Mouse (Mus musculus) olfactory bulb, adult 2 months (tissue): ENCODE measurements around the gene Ubap2. TPM values are rescaled to one million over a fixed set of nuclear protein-coding genes. Genes with fewer than 3 reads are reported as not detected.

Source experiments
- H3K27ac ChIP-seq: fragments of 200-500 bp; 2 replicates; pipeline ENCODE4 v1.5.1; 2012; ENCODE audit warnings: low read depth, low read length; ENCODE audit not compliant: insufficient read depth
- H3K4me1 ChIP-seq: fragments of 200-500 bp; 2 replicates; pipeline ENCODE4 v1.6.1; 2012; ENCODE audit warnings: low read length; ENCODE audit not compliant: control insufficient read depth, insufficient read depth
- H3K4me3 ChIP-seq: fragments of 200-500 bp; 2 replicates; pipeline ENCODE4 v1.5.1; 2012; ENCODE audit warnings: mild to moderate bottlenecking, low read depth, low read length, moderate library complexity; ENCODE audit not compliant: insufficient read depth
- CTCF ChIP-seq: fragments of 200-500 bp; IDR thresholded peaks from 2 replicates; pipeline ENCODE4 v1.5.1; 2012; ENCODE audit warnings: low read depth, mild to moderate bottlenecking, low read length, moderate library complexity; ENCODE audit not compliant: insufficient read depth
- POLR2A ChIP-seq: fragments of 200-500 bp; IDR thresholded peaks from 2 replicates; pipeline ENCODE4 v1.6.1; 2012; ENCODE audit warnings: mild to moderate bottlenecking, low read depth, low read length, moderate library complexity; ENCODE audit not compliant: insufficient read depth
- WGBS: fragments of 180-500 bp; shearing (Covaris S2); methylation state at CpG from one replicate; pipeline ENCODE4 v1.1.7; 2018; 5-methylcytosine and 5-hydroxymethylcytosine counted together
- polyA plus RNA-seq: library from polyadenylated mRNA; stranded (reverse); fragments of >200 nt; gene quantifications from 2 replicates; pipeline ENCODE4 v1.2.4, GENCODE M21; 2012; ENCODE audit warnings: low replicate concordance; ENCODE audit not compliant: missing spikeins, insufficient read depth, insufficient read length

Ubap2 gene
- polyA plus RNA-seq: 69.5 TPM in 1 of 2 replicates, not detected in the other

DNA sequence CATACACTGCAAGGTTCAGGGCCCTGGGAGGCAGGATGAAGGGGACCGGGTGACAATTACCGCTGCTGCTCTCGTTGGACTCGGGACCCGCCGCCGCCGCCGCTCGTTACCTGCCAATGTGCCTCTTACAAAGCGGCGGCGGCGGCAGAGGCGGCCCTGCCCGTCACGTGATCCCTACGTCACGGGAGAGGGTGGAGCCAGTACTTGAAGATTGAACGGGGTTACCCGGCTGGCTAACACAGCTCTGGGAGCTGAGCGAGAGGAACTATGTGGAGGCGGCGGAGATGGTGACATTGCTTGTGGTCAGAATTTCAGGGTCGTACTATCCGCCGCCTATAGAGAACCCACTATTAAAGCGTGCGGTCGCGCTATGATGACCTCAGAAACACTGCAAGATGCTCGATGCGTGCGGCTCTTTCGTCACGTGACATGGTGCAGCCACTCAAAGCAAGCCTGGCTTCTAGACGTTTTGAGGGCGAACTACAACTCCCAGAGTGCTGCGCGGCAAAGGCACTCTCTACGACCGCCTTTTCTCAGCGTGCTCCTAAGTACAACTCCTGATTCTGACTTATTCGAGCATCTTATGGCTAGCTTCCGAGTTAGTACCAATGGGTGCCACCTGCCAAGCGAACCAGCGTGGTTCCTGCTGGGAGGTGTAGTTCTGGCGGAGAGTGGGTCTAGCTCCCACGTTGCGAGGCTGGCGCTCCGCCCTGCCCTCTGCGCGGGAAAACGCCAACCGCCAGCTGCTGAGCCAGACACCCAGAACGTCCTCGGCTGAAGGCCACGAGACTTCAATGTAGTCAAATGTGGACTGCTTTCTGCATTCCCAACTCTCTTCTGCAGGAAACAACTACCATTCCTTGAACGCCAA, at the start of gene Ubap2:
Gene Ubap2 (minus strand): TSS at position 165 of the 871 bp plus-strand sequence.
- TF ChIP-seq CTCF (no peak), POLR2A (peak; percentile 82)
- peak within 1 kb of the TSS; percentile 59 for H3K4me3 ChIP-seq
- H3K4me1 ChIP-seq: peaks cover 5% of the 10 kb centered on the region
- under 1% methylated on average over 60 of the region's 60 CpGs for WGBS
- H3K27ac ChIP-seq: peak within 1 kb of the TSS; percentile 87

DNA sequence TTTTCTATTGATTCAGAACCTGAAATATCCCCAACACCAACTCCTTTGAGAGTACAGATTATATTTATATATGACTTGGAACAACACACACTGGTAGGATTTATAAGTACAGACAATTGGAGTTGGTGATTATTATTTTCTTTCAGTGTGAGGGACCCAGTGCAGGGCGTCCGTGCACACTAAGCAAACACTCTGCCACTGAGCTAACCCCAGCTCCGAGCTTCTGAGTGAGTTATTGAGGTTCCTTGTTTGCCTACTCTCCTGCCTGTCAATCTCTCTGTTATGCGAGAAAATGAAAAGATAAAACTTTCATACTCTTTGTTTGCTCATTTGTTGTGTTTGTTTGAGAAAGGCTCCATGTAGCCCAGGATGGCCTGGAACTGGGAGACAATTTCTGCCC, 46.0 kb upstream of the Ubap2 start:
- TF ChIP-seq CTCF (no peak), POLR2A (no peak)
- Histone ChIP-seq H3K4me1 (no peaks in the 10 kb centered on the region), H3K4me3 (no peak overlapping the region), H3K27ac (no peak overlapping the region)
- 78% methylated on average over 4 of the region's 4 CpGs for WGBS

- no peak for TF ChIP-seq CTCF
- TF ChIP-seq POLR2A: no peak
- H3K4me1 ChIP-seq: peaks cover 2% of the 10 kb centered on the region; the same call in 1 of the 2 replicates
- no peak overlapping the region for H3K27ac ChIP-seq
- 82% methylated on average over 5 of the region's 5 CpGs for WGBS
- no peak overlapping the region for H3K4me3 ChIP-seq
These were observed 43.3 kb upstream of the Ubap2 start for GRCm38 (mm10) chr4:41318267-41318666.

- H3K4me3 ChIP-seq: peak overlapping the region; percentile 82
- WGBS: 56% methylated on average over 8 of the region's 8 CpGs
- TF ChIP-seq POLR2A: no peak
- no peak for TF ChIP-seq CTCF
- peaks cover 8% of the 10 kb centered on the region for H3K4me1 ChIP-seq
- H3K27ac ChIP-seq: peak overlapping the region; percentile 76
These were observed 40.2 kb upstream of the Ubap2 start for GRCm38 (mm10) chr4:41315173-41315572.

- under 1% methylated on average over 70 of the region's 70 CpGs for WGBS
These were observed 39.5 kb upstream of the Ubap2 start, which contains the start of gene Dcaf12 for GRCm38 (mm10) chr4:41314141-41315129. Gene Dcaf12, minus strand, starts transcription at chr4:41314889.

GRCm38 (mm10) chr4:41313722-41314121, 38.8 kb upstream of the Ubap2 start:
- no peak overlapping the region for H3K27ac ChIP-seq
- TF ChIP-seq CTCF (no peak), POLR2A (no peak)
- H3K4me1 ChIP-seq: peaks cover 8% of the 10 kb centered on the region
- H3K4me3 ChIP-seq: peak overlapping the region; percentile 82
- WGBS: 11% methylated on average over 14 of the region's 14 CpGs

More at GRCm38 (mm10) chr4:41314141-41315129, 39.5 kb upstream of the Ubap2 start, which contains the start of gene Dcaf12:
- Histone ChIP-seq H3K4me1 (peaks cover 8% of the 10 kb centered on the region), H3K4me3 (peak within 1 kb of the TSS; percentile 82), H3K27ac (peak within 1 kb of the TSS; percentile 76)
- TF ChIP-seq POLR2A (peak; percentile 73), CTCF (no peak)

DNA sequence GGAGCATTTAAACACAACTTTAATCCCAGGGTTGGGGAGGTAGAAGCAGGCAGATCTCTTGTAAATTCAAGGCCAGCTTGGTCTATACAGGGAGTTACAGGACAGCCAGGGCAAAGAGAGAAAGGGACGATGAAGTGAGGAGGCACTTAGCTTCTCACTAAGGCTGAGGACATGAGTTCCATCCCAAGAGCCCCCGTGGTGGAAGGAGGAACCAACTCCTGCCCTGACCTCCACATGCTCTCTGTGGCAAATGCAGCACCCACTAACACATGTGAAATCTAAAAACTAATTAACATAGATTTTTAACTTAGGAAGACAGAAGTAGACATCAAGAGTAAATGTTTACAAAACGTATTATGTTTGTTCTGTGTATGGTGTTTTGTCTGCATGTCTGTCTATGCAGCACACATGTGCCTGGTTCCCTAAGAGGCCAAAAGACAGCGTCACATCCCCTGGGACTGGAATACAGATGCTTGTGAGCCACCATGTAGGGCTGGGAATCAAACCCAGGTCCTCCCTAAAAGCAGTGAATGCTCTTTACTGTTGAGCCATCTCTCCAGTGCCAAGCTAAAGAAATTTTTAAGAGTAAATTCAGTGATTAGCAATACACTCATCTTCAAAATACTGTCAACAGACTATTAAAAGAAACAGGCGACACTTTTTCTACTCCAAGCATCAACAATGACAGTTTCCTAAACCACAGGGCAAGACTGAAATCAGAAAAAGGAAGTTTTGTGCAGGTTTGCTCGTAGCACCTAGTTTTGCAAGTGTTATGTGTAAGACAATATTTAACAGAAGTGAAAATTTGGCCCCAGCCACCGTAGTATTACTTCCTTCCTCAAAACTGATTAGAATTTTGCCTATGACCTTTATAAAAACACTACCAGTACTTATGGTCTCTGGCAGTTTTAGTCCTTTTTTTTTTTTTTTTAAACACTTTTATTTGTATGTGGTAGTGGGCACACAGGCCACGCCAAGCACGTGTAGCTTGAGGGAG, 35.9 kb upstream of the Ubap2 start:
- WGBS: 86% methylated on average over 9 of the region's 9 CpGs
- Histone ChIP-seq H3K4me3 (no peak overlapping the region), H3K4me1 (peaks cover 8% of the 10 kb centered on the region), H3K27ac (no peak overlapping the region)
- no peak for TF ChIP-seq CTCF
- TF ChIP-seq POLR2A: no peak

DNA sequence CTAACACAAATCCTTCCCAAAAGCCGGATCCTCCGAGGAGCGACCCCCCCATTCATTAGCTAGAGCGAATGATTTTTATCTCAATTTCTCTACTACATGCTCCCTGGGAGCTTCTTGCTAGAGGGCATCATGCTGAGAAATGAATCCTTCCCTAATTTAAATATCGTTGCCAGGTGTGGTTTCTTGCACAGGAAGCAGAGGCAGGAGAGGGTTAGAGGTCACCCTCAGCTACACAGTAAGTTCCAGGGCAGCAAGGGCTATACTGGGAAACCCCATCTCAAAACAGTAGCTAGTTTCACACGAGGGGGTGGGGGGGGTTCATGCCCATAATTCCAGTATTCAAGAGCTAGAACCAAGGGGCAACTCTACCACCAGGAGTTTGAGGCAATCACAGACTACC, 32.5 kb upstream of the Ubap2 start:
- 73% methylated on average over 6 of the region's 6 CpGs for WGBS
- no peak overlapping the region for H3K27ac ChIP-seq
- H3K4me1 ChIP-seq: peaks cover 2% of the 10 kb centered on the region; the same call in 1 of the 2 replicates
- TF ChIP-seq POLR2A (no peak), CTCF (no peak)
- no peak overlapping the region for H3K4me3 ChIP-seq
